In genomic region chr4:126248261-126248868, GRCm38 (mm10) we compare ENCODE assay signal across 10 mouse cellular contexts. TPM values are rescaled to one million over a fixed set of nuclear protein-coding genes. Genes with fewer than 3 reads are reported as not detected.
DNase-seq lines count a peak whose midpoint lies in the region; ATAC-seq and TF ChIP-seq lines count a peak whose summit lies in the region.
"Had no signal": no experiment of that assay in that cellular context is flagged by ENCODE, and none has a peak within 500 bp of the region (broad histone marks: within the 10 kb centered on the region; RNA-seq: fewer than 3 reads in every experiment).

No protein-coding gene starts in this region.

- H3K27ac ChIP-seq in heart, embryonic 13.5 days (replicated peaks): peak overlapping the region; percentile 38; the same call in 1 of the 2 replicates
- H3K27ac ChIP-seq in cortical plate, adult 2 months (ENCODE audit: insufficient read depth, low read length): peak overlapping the region; percentile 56
- H3K27ac ChIP-seq in hindbrain, embryonic 10.5 days: peak overlapping the region; percentile 83
- no peak overlapping the region; the same call in 1 of the 2 replicates for H3K27ac ChIP-seq in neural tube, embryonic 12.5 days

- TF ChIP-seq CTCF in cortical plate, adult 2 months (IDR thresholded peaks at IDR 0.05; ENCODE audit: extremely low read depth, insufficient read depth, low read length): no peak

- H3K4me3 ChIP-seq in heart, embryonic 13.5 days: no peak overlapping the region
- H3K4me3 ChIP-seq in cortical plate, adult 2 months (ENCODE audit: insufficient read depth, low read length): no peak overlapping the region
- 0 out of 2 replicates have a peak overlapping the region, but pooled peaks have one; percentile 6 for H3K4me3 ChIP-seq in hindbrain, embryonic 10.5 days
- H3K4me3 ChIP-seq in neural tube, embryonic 12.5 days: no peak overlapping the region

- no peak for TF ChIP-seq POLR2A in cortical plate, adult 2 months (IDR thresholded peaks at IDR 0.05; ENCODE audit: extremely low read depth, insufficient read depth, low read length)

- H3K9ac ChIP-seq in heart, embryonic 13.5 days: peak overlapping the region; percentile 55; the same call in 1 of the 2 replicates
- 0 out of 2 replicates have a peak overlapping the region, but pooled peaks have one; percentile 7 for H3K9ac ChIP-seq in neural tube, embryonic 12.5 days

- no peak overlapping the region for H3K4me2 ChIP-seq in heart, embryonic 13.5 days
- no peak overlapping the region for H3K4me2 ChIP-seq in neural tube, embryonic 12.5 days (replicated peaks)

- H3K9me3 ChIP-seq in heart, embryonic 13.5 days: no peaks in the 10 kb centered on the region
- no peaks in the 10 kb centered on the region for H3K9me3 ChIP-seq in hindbrain, embryonic 10.5 days
- no peaks in the 10 kb centered on the region for H3K9me3 ChIP-seq in neural tube, embryonic 12.5 days

- no peak for ATAC-seq in heart, embryonic 13.5 days (ENCODE audit: extremely low read depth, insufficient number of reproducible peaks, low FRiP score, low TSS enrichment)
- ATAC-seq in neural tube, embryonic 12.5 days (ENCODE audit: low FRiP score, low read depth): no peak

- H3K36me3 ChIP-seq in heart, embryonic 13.5 days: peaks cover 32% of the 10 kb centered on the region
- H3K36me3 ChIP-seq in hindbrain, embryonic 10.5 days: peaks cover 82% of the 10 kb centered on the region
- peaks cover 20% of the 10 kb centered on the region for H3K36me3 ChIP-seq in neural tube, embryonic 12.5 days

- peaks cover 75% of the 10 kb centered on the region for H3K4me1 ChIP-seq in heart, embryonic 13.5 days
- peaks cover 30% of the 10 kb centered on the region for H3K4me1 ChIP-seq in cortical plate, adult 2 months (ENCODE audit: control insufficient read depth, insufficient read depth, low read length)
- peaks cover 66% of the 10 kb centered on the region for H3K4me1 ChIP-seq in hindbrain, embryonic 10.5 days (replicated peaks)
- peaks cover 50% of the 10 kb centered on the region for H3K4me1 ChIP-seq in neural tube, embryonic 12.5 days

- DNase-seq in heart, adult 9 months (ENCODE audit: low spot score in 2 of 2): no peak
- peak; percentile 70 for DNase-seq in hindbrain, embryonic 10.5 days (ENCODE audit: low spot score)
- no peak for DNase-seq in kidney, adult 11 months
- no peak for DNase-seq in ovary, postnatal 36 days (ENCODE audit: low spot score)
- DNase-seq in thymus, postnatal 36 days: no peak
- DNase-seq: adrenal gland, postnatal 25 days; lung, adult 18-20 months had no signal

- H3K27me3 ChIP-seq in heart, embryonic 13.5 days (replicated peaks): no peaks in the 10 kb centered on the region
- no peaks in the 10 kb centered on the region for H3K27me3 ChIP-seq in hindbrain, embryonic 10.5 days (ENCODE audit: insufficient read depth, poor library complexity, severe bottlenecking)
- H3K27me3 ChIP-seq in neural tube, embryonic 12.5 days (replicated peaks): no peaks in the 10 kb centered on the region

- 33% methylated on average over 11 of the region's 11 CpGs for WGBS in heart, embryonic 13.5 days
- WGBS in hindbrain, embryonic 10.5 days: 19% methylated on average over 11 of the region's 11 CpGs
- 16% methylated on average over 11 of the region's 11 CpGs for WGBS in neural tube, embryonic 12.5 days

RNA-seq across cellular contexts. Expression of gene Map7d1, which starts 7.8 kb away (rescaled TPM):
- 36.7 and 37.1 TPM in 2 replicates for polyA plus RNA-seq in heart, embryonic 13.5 days (2015; fragmentation: Nextera tagmentation; extraction: Ambion mirVana)
- polyA plus RNA-seq in cortical plate, adult 2 months (2012; rRNA removed): 206 and 215 TPM in 2 replicates
- polyA plus RNA-seq in hindbrain, embryonic 10.5 days (2016; fragmentation: Nextera tagmentation; extraction: Ambion mirVana): 64.8 and 99.0 TPM in 2 replicates
- 140 and 149 TPM in 2 replicates for polyA plus RNA-seq in neural tube, embryonic 12.5 days (2016; fragmentation: Nextera tagmentation; extraction: Ambion mirVana)

RNA-seq across cellular contexts. Expression of gene Trappc3, which starts 13.8 kb away (rescaled TPM):
- 68.5 and 74.5 TPM in 2 replicates for polyA plus RNA-seq in heart, embryonic 13.5 days (2015; fragmentation: Nextera tagmentation; extraction: Ambion mirVana)
- 111 and 117 TPM in 2 replicates for polyA plus RNA-seq in cortical plate, adult 2 months (2012; rRNA removed)
- polyA plus RNA-seq in hindbrain, embryonic 10.5 days (2016; fragmentation: Nextera tagmentation; extraction: Ambion mirVana): 95.4 and 101 TPM in 2 replicates
- 119 and 127 TPM in 2 replicates for polyA plus RNA-seq in neural tube, embryonic 12.5 days (2016; fragmentation: Nextera tagmentation; extraction: Ambion mirVana)

RNA-seq across cellular contexts. Expression of gene Col8a2, which starts 38.2 kb away (rescaled TPM):
- 4.2 and 4.9 TPM in 2 replicates for polyA plus RNA-seq in heart, embryonic 13.5 days (2015; fragmentation: Nextera tagmentation; extraction: Ambion mirVana)
- polyA plus RNA-seq in cortical plate, adult 2 months (2012; rRNA removed): 0.36 and 0.52 TPM in 2 replicates
- polyA plus RNA-seq in hindbrain, embryonic 10.5 days (2016; fragmentation: Nextera tagmentation; extraction: Ambion mirVana): 6.1 and 18.5 TPM in 2 replicates
- 12.1 and 13.8 TPM in 2 replicates for polyA plus RNA-seq in neural tube, embryonic 12.5 days (2016; fragmentation: Nextera tagmentation; extraction: Ambion mirVana)

RNA-seq across cellular contexts. Expression of gene Thrap3, which starts 45.8 kb away (rescaled TPM):
- 127 and 134 TPM in 2 replicates for polyA plus RNA-seq in heart, embryonic 13.5 days (2015; fragmentation: Nextera tagmentation; extraction: Ambion mirVana)
- polyA plus RNA-seq in cortical plate, adult 2 months (2012; rRNA removed): 86.1 and 98.1 TPM in 2 replicates
- 230 and 252 TPM in 2 replicates for polyA plus RNA-seq in hindbrain, embryonic 10.5 days (2016; fragmentation: Nextera tagmentation; extraction: Ambion mirVana)
- polyA plus RNA-seq in neural tube, embryonic 12.5 days (2016; fragmentation: Nextera tagmentation; extraction: Ambion mirVana): 236 and 241 TPM in 2 replicates
